Mouse (Mus musculus) A20 (cell line): ENCODE results near the gene Zp2.

Source experiments
- DNase-seq: peaks from one replicate; pipeline ENCODE4 v3.0.0-alpha.2; 2011; ENCODE audit warnings: low read depth, low spot score

The Zp2 gene

DNA sequence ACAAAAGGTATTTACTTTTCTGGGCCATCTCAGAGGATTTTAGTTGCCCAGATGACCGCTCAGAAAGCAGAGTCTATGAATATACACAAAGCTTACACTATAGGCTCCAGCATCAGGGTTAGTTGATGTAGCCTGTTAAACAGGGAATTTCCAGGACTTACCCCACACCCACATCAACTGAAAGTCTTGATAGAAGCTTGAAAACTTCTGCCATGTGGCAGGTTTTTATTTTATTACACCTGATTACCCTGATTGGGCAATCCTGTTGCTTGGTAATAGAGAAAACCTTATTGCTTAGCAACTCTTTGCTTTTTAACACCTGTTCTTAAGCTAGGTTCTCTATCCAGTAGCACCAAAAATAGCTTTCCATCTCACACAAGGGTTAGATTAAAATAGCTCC lies 2.3 kb downstream of the Zp2 start:
- peak; percentile 4 for DNase-seq

DNA sequence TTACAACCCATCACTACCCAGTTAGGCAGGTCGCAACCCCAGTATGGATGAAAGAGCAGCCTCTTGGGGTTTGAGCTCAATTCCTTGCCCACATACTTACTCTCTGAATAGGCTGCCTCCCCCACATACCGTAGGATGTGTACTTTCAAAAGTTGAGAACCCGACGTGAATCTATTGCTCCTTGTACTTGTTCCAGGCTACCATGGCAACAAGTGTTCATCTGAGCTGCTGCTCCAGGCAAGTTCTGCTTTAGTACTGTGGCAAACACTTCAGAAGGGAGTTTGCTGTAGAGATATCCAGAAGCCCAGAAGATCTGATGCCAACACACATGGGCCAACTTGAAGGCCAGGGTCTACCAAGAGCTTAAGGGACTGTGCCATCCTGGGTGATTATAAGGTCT lies 16.1 kb downstream of the Zp2 start:
- DNase-seq = no peak

DNA sequence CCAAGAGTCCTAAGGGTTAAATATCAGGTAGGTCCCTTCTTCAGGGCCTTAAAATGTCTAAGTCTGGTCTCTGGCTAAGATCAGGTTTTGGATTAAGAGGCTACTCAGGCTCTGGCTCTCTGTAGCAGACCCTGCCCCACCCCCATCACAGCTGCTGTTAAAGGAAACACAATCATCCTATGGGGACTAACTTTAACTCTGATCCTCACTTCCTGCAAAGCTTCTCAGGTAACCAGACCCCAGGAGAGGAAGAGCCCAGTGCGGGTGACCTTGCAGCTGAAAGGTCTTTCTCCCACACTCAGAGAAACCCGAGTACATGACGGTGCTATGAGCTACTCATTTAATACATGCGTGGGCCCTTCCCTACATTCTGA lies 17.4 kb downstream of the Zp2 start:
- no peak for DNase-seq

DNA sequence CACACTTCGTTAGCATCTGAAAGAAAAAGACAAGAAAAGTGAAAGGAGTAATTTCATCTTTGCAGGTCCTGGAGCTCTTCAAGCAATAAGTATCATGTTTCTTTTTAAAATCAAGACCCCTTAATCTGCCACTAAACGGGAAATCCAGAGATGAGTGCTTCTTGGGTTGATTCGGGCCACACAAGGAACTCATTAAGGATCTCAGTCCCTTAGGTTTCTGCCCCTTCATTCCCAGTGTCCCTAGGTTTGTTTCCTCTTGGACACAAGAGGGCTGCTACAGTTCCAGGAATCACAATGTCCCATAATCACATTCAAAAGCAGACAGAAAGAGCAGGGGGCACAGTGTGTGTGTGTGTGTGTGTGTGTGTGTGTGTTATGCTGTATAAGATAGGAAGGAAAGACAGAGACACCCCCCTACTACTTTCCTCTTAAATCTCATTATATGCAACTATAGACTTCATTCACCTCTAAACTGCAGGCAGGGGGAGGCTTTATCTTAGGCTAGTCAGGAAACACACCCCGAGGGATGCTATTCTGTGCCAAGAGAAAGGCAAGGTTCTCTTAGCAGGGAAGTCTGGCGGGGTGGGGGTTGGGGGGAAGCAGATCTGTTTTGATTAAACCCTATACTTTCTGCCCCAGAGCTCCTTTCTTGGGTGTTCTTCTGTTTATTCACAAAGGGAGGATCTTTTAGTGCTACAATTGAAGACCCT lies 18.0 kb downstream of the Zp2 start:
- no peak for DNase-seq

DNA sequence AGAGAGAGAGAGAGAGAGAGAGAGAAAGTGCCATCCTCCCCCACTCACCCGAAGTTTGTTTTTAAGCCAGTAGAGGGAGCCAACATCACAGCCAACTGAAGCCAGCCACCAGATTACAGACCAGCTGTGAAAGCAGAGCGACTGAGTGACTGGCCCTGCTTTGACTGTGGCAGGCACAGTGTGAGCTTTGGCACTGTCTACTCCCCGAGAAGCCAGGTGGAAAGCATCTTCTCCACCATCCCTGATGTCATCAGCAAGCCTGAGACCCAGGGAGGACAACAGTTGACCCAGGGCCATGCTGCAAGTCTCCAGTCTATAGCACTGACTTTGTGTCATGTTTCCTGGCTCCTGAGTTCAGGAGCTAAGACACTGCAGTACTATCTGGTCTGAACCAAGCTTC lies 20.2 kb downstream of the Zp2 start:
- DNase-seq = peak; percentile 66

DNA sequence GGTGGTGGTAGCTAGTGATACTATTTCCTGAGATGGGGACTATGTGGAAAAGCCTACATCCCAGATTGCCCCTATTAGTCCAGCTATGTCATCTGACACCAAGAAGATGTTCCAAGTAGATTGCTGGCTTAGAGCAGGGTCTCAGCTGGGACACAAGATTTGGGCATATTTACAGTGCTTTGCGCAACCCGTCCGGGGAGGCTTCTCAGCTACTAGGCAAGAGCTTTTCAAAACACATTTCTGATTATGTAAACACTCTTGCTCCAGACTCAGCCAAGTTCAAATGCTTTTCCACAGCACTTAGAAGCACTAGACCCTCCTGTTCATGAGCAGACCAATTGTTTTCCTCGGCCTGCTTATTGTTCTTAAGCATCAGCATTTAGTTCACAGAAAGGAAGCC lies 21.3 kb downstream of the Zp2 start:
- DNase-seq = no peak

DNA sequence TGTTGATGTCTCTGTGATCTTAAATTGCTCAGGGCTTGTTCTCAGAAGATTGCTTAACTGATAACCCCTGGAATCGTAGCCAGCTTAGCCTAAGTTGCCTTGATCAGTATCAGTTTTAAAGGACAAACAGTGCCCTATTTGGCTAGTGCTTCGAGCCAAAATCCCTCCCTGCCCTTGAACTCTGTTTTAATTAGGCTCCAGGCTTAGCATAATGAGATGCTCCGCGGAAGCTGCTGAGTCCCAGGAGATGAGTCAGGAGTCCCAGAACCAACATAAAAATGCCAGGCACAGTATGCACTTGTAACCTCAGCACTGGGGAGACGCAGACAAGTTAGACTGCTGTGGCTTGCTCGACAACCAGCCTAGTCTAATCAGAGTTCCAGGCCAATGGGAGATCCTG lies 27.6 kb downstream of the Zp2 start:
- no peak for DNase-seq

DNA sequence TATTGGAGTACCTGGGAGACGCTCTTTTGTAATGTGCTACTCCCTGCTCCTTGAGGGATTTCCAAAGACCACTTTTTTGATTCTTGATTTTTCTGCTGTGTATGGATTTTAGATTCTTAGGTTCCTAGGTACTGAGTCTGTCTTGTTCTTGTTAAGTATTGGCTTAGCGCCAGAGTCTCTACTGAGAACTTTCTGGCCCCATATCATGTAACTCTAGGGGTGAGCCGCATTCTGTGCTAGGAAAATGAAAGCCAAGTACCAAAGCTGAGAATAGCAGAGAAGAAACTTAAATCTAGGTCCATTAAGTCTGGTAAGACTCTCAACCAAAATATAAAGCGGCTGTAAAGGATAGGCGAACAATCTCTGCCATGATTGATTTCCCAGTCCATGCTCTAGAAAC lies 28.1 kb downstream of the Zp2 start:
- no peak for DNase-seq

DNA sequence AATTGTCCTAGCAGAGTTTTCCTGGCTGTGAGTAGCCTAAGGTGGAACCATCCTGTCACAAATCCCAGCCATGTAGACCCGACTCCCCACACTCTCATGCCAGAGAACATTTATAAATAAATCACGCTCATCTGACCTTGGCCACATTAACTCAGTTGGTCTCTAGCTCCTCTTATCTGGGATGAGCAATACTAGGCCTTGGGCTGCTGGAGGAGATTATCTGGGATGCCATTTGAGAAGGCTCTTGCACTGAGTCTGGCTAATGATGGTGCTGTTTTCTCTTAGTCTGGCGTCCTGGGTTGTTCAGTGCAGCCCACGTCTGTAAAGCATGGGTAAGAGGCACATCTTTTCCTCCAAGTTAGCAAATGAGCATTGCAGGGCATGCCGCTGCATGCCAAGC lies 35.4 kb downstream of the Zp2 start:
- DNase-seq = no peak

DNA sequence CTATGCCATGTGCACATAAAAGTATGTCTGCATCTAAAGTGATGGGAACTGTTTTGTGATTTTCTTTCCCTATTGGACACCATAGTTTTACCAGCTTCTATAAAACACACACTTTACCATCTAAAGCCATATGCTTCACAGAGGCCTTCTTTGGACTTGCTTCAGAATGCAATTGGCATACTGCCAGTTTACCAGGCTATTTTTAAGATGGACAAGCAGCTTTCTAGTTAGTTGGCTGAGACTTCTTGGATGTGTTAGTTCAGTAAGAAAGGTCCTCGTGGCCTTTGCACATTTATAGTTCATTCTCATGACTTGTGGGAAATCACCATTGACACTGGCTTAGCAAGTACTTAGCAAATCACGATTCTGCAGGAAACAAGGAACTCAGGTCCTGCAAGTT lies 38.7 kb downstream of the Zp2 start:
- DNase-seq = no peak

DNA sequence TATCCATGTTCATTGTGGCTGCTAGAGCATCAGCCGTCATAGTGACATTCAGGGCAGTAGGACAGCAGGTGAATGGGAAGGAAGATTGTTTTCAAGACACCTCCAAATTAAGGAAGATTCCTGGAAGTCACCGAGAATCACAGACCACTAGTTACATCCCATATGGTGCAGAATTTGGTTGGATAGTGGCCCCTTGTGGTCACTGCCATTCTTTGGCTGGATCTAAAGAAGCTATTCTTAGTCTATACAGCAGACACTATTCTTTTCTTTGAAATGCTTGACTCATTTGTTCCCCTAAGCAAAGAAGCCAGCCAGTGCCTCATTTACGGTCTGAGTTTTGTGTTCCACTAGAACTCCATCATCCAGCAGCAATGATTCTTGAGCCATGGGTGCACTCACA lies 40.1 kb downstream of the Zp2 start:
- no peak for DNase-seq

DNA sequence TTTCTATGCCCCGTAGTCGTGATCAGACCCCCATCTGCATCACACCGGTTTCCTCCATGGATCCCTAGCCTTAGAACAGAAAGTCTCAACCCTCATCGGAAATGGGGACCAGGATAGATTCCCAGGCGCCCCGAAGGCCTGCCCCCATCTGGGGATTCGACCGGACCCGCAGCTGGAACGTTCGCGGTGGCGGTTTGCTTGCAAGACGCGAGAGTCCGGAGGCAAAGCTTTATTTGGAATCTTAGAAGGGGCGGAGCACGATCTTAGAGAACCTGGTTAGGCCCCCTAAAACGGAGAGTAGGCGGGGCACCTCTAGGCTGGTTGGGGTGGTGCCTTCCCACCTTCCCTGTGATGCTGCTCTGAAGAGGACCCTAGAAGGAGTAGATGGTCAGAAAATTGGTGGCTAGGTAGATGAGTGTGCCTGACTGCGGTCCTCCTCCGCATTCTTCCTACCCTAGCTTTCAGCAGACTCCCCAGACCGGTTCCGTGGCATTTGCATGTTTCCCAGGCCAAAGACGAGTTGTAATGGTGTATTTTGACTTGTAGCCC lies 42.0 kb downstream of the Zp2 start:
- DNase-seq = no peak

DNA sequence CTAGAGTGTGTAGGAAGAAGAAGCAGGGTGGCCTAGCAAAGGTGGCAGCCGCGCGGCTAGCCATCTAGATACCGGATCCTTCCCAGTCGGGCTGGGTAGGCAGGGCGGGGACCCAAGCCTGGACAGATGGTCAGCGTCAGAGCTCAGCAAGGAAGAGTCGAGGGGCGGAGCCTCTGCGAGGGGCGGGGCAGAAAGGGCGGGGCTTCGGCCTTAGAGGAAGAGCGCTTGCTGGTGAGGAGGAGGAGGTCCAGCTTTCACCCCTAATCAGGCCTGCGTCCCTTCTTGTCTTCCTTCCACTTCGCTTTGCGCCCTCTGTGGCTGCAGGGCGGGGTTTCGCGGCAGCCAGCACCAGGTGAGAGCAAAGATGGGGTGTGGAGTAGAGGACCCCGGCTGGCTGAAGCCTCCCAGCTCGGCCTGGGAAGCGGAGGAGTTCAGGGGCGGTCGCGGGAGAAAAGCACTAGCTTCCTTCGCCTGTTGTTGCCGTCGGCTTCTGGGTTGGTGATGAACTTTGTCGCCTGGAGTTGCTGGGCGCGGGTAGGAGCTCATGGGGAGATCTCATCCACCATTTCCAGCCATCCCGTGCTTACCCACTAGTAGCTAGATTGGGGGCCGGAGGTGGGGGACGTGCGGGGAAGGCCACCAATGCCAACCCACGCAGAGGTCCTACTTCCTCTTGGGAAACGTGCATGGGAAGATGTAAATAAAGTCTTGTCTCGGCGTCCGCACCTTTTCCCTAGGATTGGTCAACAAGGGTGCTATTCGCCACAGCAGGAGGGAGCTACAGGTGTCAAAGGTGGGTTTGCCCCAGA lies 42.7 kb downstream of the Zp2 start, which contains the start of gene Tmem159:
Gene Tmem159 (plus strand): TSS at position 190 of the 809 bp plus-strand sequence.
- no peak for DNase-seq

DNA sequence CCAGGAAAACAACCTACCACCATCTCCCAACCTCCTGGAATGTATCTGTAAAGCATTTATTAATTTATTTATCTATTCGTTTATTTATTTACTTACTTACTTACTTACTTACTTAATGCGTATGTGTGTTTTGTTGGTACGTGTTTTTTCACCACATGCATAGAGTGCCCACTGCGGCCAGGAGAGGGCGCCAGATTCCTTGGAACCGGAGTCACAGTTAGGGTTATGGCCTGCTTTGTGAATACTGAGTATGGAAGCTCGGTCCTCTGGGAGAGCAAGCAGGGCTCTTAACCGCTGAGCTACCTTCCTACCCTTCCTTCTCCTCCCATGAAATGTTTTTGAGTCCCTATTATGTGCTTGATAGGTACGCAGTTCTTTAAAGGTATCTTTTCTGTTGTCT lies 46.7 kb downstream of the Zp2 start:
- peak; percentile 72 for DNase-seq

DNA sequence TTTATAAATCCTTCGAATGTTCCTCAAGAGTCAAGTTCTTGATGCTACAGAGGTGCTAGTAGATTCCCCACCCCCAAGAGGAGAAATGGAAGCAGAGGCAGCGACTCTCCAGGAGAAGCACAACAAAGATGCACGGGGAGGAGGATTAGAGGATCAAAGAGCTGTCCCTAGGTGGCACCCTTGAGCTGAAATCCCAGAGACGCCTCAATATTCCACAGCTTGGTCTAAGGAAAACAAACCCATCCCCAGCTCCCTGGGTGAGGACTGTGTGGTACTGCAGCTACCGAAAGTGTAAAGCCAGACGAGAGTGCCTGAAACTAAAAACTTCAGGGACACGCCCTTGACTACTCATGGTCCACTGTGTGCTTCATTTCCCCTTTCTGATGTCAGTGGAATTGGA lies 47.2 kb downstream of the Zp2 start:
- DNase-seq = peak; percentile 29

DNA sequence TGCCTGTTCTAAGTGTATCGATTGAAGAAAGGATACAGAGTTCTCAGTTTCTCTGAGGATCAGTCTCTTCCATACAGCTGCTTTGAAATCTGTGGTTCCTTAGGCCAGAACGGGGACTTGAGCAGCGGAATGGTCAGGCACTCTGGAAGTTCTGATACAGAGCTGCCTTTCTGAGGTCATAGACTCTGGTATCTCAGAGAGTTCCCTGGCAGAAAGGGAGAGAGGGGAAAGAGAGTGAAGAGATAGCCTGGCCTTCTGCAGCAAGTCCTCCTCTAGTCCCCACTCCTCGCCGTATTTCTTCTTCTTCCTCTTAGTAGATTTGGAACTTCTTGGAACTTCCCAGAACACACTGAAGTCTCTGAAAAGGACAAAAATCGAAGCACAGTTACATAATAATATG lies 49.9 kb downstream of the Zp2 start, which contains the start of gene Dnah3:
Gene Dnah3 (minus strand): TSS at position 101 of the 400 bp plus-strand sequence.
- no peak for DNase-seq

DNA sequence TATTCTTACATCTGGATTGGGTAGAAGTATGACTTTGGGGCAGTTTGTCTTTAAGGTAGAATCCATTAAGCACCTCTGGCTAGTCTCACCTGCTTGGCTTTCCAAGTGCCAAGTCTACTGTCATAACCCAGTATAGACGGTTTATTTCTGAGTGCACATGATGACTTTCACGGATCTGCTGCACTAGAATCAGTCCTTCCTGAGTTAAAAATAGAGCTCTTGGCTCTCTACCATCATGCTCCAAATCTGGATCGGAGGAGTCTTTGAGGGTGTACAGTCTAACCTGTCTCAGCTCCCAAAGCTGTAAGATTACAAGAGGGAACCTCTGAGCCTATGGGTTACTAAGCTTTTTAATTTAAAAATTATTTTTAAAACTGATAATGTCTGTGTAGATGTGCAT lies 50.9 kb downstream of the Zp2 start:
- no peak for DNase-seq

DNA sequence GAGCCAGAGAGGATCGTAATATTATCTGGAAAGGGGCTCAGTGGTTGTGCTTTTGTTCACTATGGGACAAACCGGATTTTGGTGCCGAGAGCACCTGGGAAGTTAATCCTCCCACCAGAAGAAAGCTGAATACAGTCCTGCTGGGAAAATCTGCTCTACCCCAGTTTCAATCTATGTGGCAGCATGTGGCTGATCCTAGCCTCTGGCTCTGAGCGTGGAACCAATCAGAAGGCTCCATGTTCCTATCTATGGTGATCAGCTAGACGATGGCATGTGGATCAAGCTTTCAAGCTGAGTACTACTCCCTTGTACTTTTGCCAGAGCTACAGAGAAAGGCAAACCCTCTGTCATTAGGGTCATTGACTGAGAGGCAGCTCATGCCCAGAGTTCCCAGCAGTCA lies 52.1 kb downstream of the Zp2 start:
- no peak for DNase-seq

DNA sequence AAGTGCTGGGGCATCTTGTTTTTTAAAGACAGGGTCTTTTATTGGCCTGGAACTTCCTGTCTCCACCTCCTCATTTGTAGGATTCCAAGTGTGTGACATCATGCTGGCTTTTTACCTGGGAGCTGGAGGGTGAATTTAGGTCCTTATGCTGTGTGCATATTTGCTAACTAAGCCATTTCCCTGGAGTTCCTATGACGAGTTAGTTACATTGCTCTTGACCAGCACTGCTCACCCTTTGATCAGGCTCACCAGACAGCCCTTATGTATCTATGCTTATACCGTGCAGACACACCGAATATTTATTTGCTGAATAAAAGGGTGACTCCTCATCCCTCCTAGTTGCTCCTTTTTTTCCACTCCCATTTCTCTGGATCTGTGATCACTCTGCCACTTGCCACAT lies 64.9 kb downstream of the Zp2 start:
- no peak for DNase-seq
